Mouse (Mus musculus): Measurements from ENCODE around the gene Reln. TPM values are rescaled to one million over a fixed set of nuclear protein-coding genes. Genes with fewer than 3 reads are reported as not detected.

Gene Reln
- polyA plus RNA-seq, 1 experiment from 2014 or later: 14.5 TPM

DNA sequence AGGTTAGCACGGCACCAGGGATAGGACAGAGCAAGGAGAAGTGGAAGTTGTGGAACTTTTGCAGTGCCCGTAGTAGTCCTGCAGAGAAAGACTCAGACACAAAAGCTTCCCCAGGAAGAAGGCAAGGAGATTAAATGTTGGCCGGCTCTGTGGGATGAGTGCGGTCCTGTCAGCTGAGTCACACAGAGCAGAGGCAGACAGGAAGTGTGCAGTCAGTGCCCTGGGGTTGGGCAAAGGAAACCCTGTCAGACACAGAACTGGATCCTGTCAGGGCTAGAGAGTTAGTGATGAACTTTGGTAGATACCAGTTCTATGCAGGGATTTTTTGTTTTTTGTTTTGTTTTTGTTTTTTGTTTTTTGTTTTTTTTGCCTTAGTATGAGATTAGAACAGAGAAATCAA lies 120.0 kb downstream of the Reln start:
- DNase-seq (ENCODE audit: low spot score): no peak
- WGBS: 74% methylated on average over 4 of the region's 4 CpGs
- no peak for ATAC-seq (replicated peaks; ENCODE audit: low FRiP score, low read depth)

DNA sequence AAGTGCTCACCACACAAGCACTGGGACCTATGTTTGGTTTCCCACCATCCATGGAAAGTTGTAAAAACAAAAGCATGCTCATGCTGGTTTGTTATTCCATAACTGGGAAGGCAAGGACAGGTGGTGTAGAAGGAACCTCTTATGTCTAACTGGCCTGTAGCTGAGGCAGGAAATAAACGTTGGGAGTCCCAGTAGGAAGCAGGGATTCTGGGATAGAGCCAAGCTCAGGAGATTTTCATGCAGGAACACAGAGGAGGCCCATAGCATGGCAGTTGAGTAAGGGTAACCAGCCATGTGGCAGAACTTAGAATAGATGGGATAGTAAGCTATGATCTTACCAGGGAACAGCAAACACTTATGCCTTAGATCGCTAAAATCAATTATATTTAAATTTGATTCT lies 120.6 kb downstream of the Reln start:
- Histone ChIP-seq H3K4me3 (replicated peaks; ENCODE audit: low read depth, low read length) (no peak overlapping the region), H3K27me3 (ENCODE audit: insufficient read depth, low read length) (no peaks in the 10 kb centered on the region), H3K27ac (no peak overlapping the region), H3K4me1 (replicated peaks; ENCODE audit: insufficient read depth, low read length) (no peaks in the 10 kb centered on the region), H3K9ac (ENCODE audit: low read depth, low read length) (no peak overlapping the region), H3K4me2 (ENCODE audit: low read length) (no peak overlapping the region), H3K9me3 (replicated peaks; ENCODE audit: low read length) (no peaks in the 10 kb centered on the region), H3K36me3 (ENCODE audit: insufficient read depth, low read length) (no peaks in the 10 kb centered on the region)
- no peak for TF ChIP-seq CTCF (IDR thresholded peaks at IDR 0.05; ENCODE audit: low read depth)
- DNase-seq (ENCODE audit: low spot score) (no peak), ATAC-seq (replicated peaks; ENCODE audit: low FRiP score, low read depth) (no peak)
- WGBS: 68% methylated on average over 2 of the region's 2 CpGs

More for the DNA sequence above, 120.0 kb downstream of the Reln start:
- no peak overlapping the region for H3K4me3 ChIP-seq (replicated peaks; ENCODE audit: low read depth, low read length)
- no peaks in the 10 kb centered on the region for H3K36me3 ChIP-seq (ENCODE audit: insufficient read depth, low read length)
- H3K4me2 ChIP-seq (ENCODE audit: low read length): no peak overlapping the region
- no peaks in the 10 kb centered on the region for H3K27me3 ChIP-seq (ENCODE audit: insufficient read depth, low read length)
- H3K9ac ChIP-seq (ENCODE audit: low read depth, low read length): no peak overlapping the region
- TF ChIP-seq CTCF (IDR thresholded peaks at IDR 0.05; ENCODE audit: low read depth): no peak
- H3K4me1 ChIP-seq (replicated peaks; ENCODE audit: insufficient read depth, low read length): no peaks in the 10 kb centered on the region
- H3K9me3 ChIP-seq (replicated peaks; ENCODE audit: low read length): no peaks in the 10 kb centered on the region
- H3K27ac ChIP-seq: no peak overlapping the region

DNA sequence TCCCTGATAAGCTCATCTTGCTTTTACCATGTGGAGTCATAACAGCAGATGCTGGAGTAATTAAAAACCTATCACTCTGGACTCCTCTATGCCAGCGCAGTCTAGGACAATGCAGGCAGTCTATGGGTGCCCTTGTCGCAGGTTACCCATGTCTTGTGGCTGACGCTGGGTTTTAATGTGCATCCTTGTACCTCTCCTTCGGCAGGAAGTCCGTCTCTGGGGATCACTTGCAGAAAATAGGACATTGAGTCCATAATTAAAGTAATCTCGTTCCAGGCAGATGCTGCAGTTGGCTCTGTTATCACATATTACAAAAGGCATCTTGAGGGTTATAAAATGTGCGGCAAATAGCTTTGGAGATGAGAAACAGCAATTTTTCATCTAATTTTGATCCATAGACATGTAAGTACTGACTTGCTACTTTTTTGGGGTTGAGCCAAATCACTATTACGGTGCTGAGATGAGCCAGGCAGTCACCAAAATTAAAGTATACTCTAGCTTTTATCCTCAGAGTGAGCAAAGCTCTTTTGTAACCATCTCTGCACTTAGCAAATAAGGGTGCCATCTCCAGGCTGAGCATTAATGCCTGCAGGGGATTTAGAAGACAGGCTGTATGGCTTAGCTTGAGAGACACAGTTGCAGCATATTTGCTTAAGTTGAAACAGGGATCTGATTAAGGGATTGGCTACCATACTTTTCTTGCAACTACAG lies 136.0 kb downstream of the Reln start:
- H3K9ac ChIP-seq (ENCODE audit: low read depth, low read length): no peak overlapping the region
- no peak for TF ChIP-seq CTCF (IDR thresholded peaks at IDR 0.05; ENCODE audit: low read depth)
- H3K9me3 ChIP-seq (replicated peaks; ENCODE audit: low read length): no peaks in the 10 kb centered on the region
- no peak overlapping the region for H3K4me2 ChIP-seq (ENCODE audit: low read length)
- H3K27ac ChIP-seq: no peak overlapping the region
- H3K36me3 ChIP-seq (ENCODE audit: insufficient read depth, low read length): no peaks in the 10 kb centered on the region
- 81% methylated on average over 8 of the region's 8 CpGs for WGBS
- no peak overlapping the region for H3K4me3 ChIP-seq (replicated peaks; ENCODE audit: low read depth, low read length)
- H3K27me3 ChIP-seq (ENCODE audit: insufficient read depth, low read length): no peaks in the 10 kb centered on the region
- ATAC-seq (replicated peaks; ENCODE audit: low FRiP score, low read depth) (no peak), DNase-seq (ENCODE audit: low spot score) (no peak)
- H3K4me1 ChIP-seq (replicated peaks; ENCODE audit: insufficient read depth, low read length): no peaks in the 10 kb centered on the region

DNA sequence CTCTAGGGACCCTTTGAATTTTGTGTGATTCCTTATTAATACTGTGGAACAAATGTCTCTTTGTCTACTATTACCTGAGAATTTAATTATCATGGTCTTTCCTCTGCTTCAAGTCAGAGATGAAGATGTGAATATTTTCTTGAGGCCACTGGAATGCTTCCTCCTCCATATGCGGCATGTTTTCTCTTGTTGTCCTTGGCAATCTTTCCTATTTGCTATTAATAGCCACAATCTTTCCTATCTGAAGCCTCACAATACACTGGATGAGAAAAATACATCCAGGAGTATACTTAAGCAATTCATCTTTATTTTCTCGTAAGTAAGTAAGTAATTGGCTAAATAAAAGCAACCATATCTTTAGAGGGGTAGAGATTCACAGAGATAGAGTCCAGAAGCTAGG lies 146.6 kb downstream of the Reln start:
- Histone ChIP-seq H3K36me3 (ENCODE audit: insufficient read depth, low read length) (no peaks in the 10 kb centered on the region), H3K27ac (no peak overlapping the region), H3K4me1 (replicated peaks; ENCODE audit: insufficient read depth, low read length) (no peaks in the 10 kb centered on the region), H3K4me3 (replicated peaks; ENCODE audit: low read depth, low read length) (no peak overlapping the region), H3K9me3 (replicated peaks; ENCODE audit: low read length) (no peaks in the 10 kb centered on the region), H3K27me3 (ENCODE audit: insufficient read depth, low read length) (no peaks in the 10 kb centered on the region), H3K4me2 (ENCODE audit: low read length) (no peak overlapping the region), H3K9ac (ENCODE audit: low read depth, low read length) (no peak overlapping the region)
- DNase-seq (ENCODE audit: low spot score) (peak; percentile 63), ATAC-seq (replicated peaks; ENCODE audit: low FRiP score, low read depth) (no peak)
- WGBS: 56% methylated on average over 2 of the region's 2 CpGs
- no peak for TF ChIP-seq CTCF (IDR thresholded peaks at IDR 0.05; ENCODE audit: low read depth)

DNA sequence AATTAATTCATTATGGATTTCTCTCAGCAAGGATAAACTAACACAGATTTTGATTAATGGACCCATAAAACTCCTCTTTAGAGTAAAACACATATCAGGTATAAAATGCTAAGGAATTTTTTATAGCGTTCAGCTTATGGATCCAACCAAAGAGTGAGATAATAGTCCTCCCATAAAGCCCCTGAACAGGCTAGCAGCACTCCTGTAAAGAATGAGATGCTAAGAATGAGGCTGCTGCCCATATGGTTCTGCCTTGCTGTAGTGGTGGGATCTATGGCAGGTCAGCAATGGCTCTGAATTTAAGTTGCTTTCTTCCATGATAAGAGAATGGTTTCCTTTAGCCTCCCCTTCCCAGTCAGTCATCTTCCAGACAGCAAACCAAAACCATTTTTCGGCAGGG lies 147.6 kb downstream of the Reln start:
- H3K4me1 ChIP-seq (replicated peaks; ENCODE audit: insufficient read depth, low read length): no peaks in the 10 kb centered on the region
- H3K27me3 ChIP-seq (ENCODE audit: insufficient read depth, low read length): no peaks in the 10 kb centered on the region
- no peaks in the 10 kb centered on the region for H3K36me3 ChIP-seq (ENCODE audit: insufficient read depth, low read length)
- TF ChIP-seq CTCF (IDR thresholded peaks at IDR 0.05; ENCODE audit: low read depth): no peak
- H3K4me3 ChIP-seq (replicated peaks; ENCODE audit: low read depth, low read length): no peak overlapping the region
- no peak overlapping the region for H3K9ac ChIP-seq (ENCODE audit: low read depth, low read length)
- no peak for DNase-seq (ENCODE audit: low spot score)
- H3K4me2 ChIP-seq (ENCODE audit: low read length): no peak overlapping the region
- WGBS: 45% methylated on average over 2 of the region's 2 CpGs
- no peaks in the 10 kb centered on the region for H3K9me3 ChIP-seq (replicated peaks; ENCODE audit: low read length)
- ATAC-seq (replicated peaks; ENCODE audit: low FRiP score, low read depth): no peak
- no peak overlapping the region for H3K27ac ChIP-seq

DNA sequence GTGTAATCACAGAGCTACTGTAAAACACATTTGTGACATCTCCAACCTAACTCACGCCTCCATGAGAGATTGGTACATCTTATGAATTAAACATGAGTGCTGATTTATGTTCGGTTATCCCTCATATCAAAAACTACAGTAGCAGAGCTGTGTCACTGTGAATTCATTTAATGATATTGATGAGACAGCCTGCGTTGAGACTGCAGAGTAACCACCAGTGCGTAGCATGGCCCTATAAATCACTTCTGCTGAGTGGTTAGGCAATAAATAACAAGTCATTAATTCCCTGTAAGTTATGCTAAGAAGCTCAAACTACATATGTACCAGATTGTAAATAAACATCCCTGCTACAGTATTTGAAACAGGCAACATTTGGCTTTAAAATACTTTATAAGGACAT lies 148.0 kb downstream of the Reln start:
- Histone ChIP-seq H3K9me3 (replicated peaks; ENCODE audit: low read length) (no peaks in the 10 kb centered on the region), H3K9ac (ENCODE audit: low read depth, low read length) (no peak overlapping the region), H3K4me3 (replicated peaks; ENCODE audit: low read depth, low read length) (no peak overlapping the region), H3K4me2 (ENCODE audit: low read length) (no peak overlapping the region), H3K27ac (no peak overlapping the region), H3K36me3 (ENCODE audit: insufficient read depth, low read length) (no peaks in the 10 kb centered on the region), H3K4me1 (replicated peaks; ENCODE audit: insufficient read depth, low read length) (no peaks in the 10 kb centered on the region), H3K27me3 (ENCODE audit: insufficient read depth, low read length) (no peaks in the 10 kb centered on the region)
- TF ChIP-seq CTCF (IDR thresholded peaks at IDR 0.05; ENCODE audit: low read depth): no peak
- ATAC-seq (replicated peaks; ENCODE audit: low FRiP score, low read depth): no peak
- 18% methylated on average over 4 of the region's 4 CpGs for WGBS
- peak; percentile 69 for DNase-seq (ENCODE audit: low spot score)

Measured in kidney, postnatal 0 days (tissue).